Mouse (Mus musculus): ENCODE measurements at regions not wholly inside any gene's neighbourhood (a gene's known extent, or its start where the extent isn't known, plus 50 kb on each side); places are given as distances from the start of the nearest gene placed in this dataset.

GRCm38 (mm10) chr4:58722772-58723171 lies 64.7 kb downstream of the Olfr267 start:
- TF ChIP-seq POLR2A (IDR thresholded peaks at IDR 0.05; ENCODE audit: extremely low read depth, insufficient read depth, low read length) (no peak), CTCF (IDR thresholded peaks at IDR 0.05; ENCODE audit: low read depth, low read length) (no peak)

Measured in liver, adult 2 months (tissue).